Mouse (Mus musculus): ENCODE data around the gene Ifng. TPM values are rescaled to one million over a fixed set of nuclear protein-coding genes. Genes with fewer than 3 reads are reported as not detected.

Gene Ifng
- polyA plus RNA-seq, 1 experiment: not detected

DNA sequence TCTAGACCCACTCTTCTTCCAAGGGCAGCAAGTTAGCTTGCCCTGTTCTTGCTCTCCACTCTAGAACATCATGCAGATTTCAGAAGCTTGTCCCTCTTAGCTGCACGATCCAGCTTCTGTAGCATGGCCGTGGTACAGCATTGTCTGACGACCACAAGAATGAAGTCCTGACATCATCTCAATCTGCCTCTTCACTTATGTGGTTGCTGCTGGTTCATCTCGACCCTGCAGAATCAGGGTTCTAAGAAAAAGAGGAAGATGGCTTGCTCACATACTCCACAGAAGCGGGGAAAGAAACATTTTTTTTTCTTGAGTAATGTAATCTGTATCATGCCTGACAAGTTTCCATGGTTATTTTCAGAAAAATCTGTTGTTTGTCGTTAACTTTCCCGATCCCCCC, 39.9 kb downstream of the Ifng start:
- TF ChIP-seq CTCF (IDR thresholded peaks at IDR 0.05; ENCODE audit: borderline replicate concordance, extremely low read depth, insufficient read depth, insufficient read length) (no peak), POLR2A (IDR thresholded peaks at IDR 0.05; ENCODE audit: borderline replicate concordance, extremely low read depth, insufficient read depth, insufficient read length, poor library complexity, severe bottlenecking) (no peak)

DNA sequence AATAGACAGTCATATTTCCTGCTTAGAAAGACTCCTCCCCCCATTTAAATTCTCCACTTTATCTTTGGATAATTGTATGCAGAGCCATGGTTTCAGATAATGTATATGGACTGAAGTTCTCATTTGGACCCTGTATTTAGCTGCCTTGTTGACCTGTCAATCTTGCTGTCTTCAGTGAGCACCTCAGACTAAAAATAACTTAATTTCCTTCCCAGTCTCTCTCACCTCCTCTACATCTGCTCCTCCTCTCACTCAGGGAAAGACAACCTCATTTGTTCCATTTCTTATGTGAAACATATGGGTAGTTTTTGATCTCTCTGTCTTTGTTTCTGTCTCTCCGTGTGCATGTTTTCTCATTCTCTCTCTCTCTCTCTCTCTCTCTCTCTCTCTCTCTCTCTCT, 53.3 kb downstream of the Ifng start:
- DNase-seq (ENCODE audit: low read depth): no peak
- no peak for TF ChIP-seq CTCF (IDR thresholded peaks at IDR 0.05; ENCODE audit: borderline replicate concordance, extremely low read depth, insufficient read depth, insufficient read length)
- no peak for TF ChIP-seq POLR2A (IDR thresholded peaks at IDR 0.05; ENCODE audit: borderline replicate concordance, extremely low read depth, insufficient read depth, insufficient read length, poor library complexity, severe bottlenecking)

More for the DNA sequence above, 39.9 kb downstream of the Ifng start:
- DNase-seq (ENCODE audit: low read depth): no peak

DNA sequence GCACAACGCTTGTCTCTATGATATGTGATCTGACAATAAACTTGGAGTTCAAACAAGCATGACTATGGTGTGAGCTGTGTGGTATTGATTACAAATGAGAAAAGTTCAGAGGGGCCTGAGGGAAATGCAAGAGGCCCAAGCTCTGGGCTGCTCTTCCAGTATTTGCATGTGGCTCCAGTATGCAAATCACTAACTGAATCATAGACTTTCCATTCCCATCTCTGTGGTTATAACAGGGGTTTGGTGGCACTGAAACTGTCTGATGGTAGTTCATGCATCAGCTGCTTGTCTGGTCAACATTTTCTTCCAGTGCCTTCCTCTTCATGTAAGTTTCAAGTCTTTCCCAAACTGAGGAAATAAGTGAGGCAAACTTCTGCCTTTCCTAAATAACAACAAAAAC, 54.5 kb downstream of the Ifng start:
- TF ChIP-seq POLR2A (IDR thresholded peaks at IDR 0.05; ENCODE audit: borderline replicate concordance, extremely low read depth, insufficient read depth, insufficient read length, poor library complexity, severe bottlenecking): no peak
- no peak for TF ChIP-seq CTCF (IDR thresholded peaks at IDR 0.05; ENCODE audit: borderline replicate concordance, extremely low read depth, insufficient read depth, insufficient read length)
- no peak for DNase-seq (ENCODE audit: low read depth)

Other genes starting within 250 kb of the Ifng start
- gene Il22, start 236.1 kb upstream of the Ifng start, polyA plus RNA-seq (2012; rRNA removed): 0.20 TPM in 1 of 2 replicates, not detected in the other
- 0.08 and 0.18 TPM in 2 replicates for gene Gm32717, start 200.3 kb upstream of the Ifng start, polyA plus RNA-seq (2012; rRNA removed)
- gene Gm32802, start 182.4 kb upstream of the Ifng start, polyA plus RNA-seq (2012; rRNA removed): 0.08 and 0.18 TPM in 2 replicates
- gene Iltifb, start 146.0 kb upstream of the Ifng start, polyA plus RNA-seq (2012; rRNA removed): not detected in 2 replicates
- not detected in 2 replicates for gene Gm9040, start 114.1 kb upstream of the Ifng start, polyA plus RNA-seq (2012; rRNA removed)
- gene Gm9044, start 108.6 kb upstream of the Ifng start, polyA plus RNA-seq (2012; rRNA removed): not detected in 2 replicates
- not detected in 2 replicates for gene Gm9045, start 103.2 kb upstream of the Ifng start, polyA plus RNA-seq (2012; rRNA removed)
- gene Gm9046, start 97.8 kb upstream of the Ifng start, polyA plus RNA-seq (2012; rRNA removed): not detected in 2 replicates
- not detected in 2 replicates for gene Gm9048, start 92.4 kb upstream of the Ifng start, polyA plus RNA-seq (2012; rRNA removed)
- not detected in 2 replicates for gene Gm9049, start 86.9 kb upstream of the Ifng start, polyA plus RNA-seq (2012; rRNA removed)

Data from brain, embryonic 14.5 days (tissue).